Mouse (Mus musculus): ENCODE data around the gene Sepsecs.
"Not testable (repeated sequence)": the region's sequence is repeated elsewhere in the genome, so short reads cannot be mapped to it uniquely, and the experiment has no call there.

The Sepsecs gene

DNA sequence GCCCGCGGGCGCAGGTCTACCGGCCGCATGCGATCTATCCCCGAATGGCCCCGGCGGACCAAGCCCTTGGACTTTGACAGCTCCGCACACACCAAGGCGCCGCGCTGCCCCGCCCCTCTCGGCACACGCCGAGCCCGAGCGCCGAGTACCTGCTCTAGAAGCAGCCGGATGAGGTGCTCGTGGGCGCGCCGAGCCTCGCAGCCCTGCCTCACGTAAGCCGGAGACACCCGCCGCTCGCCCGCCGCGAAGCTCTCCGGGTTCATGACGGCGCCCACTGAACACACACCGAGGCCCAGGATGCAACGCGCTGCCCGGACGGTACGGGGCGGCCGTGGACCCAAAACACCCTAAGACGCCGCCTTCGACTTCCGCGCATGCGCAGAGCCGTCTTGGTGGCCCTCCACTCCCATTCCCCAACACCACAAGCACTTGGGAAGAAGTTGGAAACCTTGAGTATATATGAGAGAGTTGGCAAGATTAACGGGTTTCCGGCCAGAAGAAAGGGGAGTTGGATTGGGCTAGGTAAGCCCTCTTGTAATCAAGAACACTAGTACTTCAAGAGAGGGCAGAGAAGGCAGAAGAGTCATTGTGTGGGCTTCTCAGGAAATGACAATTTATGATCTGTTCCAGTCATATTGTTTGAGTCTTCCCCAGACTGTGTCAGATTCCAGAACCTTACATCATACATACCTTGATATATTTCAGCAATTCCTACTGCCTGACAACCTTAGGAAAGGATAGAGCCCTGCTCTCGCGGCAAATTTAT, at the start of gene Sepsecs:
Gene Sepsecs, minus strand, starts transcription at position 283 of the 766 bp plus-strand sequence.
- DNase-seq, result peak; percentile 90

DNA sequence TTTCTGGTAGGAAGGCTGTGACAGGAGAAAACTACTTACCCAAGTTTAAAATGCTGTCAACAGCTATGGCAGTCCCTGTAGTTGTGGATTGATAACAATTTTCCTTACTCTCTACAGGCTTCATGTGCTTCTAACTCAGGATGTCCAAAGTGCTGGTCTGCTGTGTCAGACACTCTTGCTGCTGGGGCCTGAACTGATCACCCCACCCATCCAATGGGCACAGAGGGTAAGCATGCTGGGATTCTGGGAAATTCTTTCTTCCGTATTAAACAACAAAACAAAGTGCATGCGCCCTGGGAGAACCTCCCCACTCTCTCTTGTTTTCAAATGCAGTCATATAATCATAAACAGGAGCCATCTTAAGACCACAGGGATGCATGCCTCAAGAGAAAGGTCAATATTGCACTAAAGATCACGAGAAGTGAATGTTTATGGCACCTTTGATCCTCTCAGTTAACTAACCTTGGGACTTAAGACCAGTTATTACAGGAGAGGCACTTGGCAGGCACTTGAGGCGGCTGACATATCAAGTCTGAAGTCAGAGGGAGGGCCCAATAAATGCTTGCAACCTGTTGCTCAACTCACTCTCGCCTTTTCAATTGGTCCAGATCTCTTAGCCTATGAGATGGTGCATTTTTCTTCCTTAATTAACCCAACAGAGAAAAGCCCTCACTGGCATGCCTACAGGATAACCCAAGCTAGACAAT, 47.4 kb upstream of the Sepsecs start:
- no peak for DNase-seq

DNA sequence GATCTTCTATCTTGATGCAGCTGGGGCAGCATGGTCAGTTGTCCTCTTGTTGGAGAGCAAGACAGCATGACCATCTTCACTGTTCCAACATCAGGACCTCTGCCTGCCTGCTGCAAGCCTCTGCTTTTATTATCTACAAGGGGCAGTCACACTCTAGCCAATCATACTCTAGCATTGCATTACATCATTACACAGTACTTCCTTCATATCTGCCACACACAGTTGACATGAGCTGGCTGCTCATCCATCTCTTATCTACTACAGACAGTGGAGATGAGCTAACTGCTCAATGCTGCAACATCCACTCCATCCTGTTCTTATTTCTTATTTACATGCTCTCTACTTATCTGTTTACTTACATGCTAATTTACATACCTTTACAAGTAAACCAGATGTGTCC, 43.2 kb upstream of the Sepsecs start:
- no peak for DNase-seq

DNA sequence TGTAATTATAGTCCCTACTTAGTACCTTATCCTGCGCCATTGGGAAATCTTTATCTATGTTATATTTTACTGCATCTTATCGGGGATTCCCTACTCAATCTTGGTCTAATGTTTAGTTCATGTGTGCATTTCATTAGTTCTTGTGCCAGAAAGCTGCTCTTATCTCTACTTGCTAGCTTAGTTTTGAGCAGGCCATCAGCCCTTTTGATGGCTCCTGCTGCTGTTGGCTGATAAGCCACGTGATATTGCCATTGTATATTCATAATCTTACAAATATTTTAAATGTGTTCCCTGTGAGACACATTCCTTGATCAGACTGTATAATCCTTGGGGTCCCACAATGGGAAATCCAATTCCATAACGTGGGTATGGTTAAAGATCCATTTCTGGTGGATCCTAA, 35.1 kb upstream of the Sepsecs start:
- no peak for DNase-seq

DNA sequence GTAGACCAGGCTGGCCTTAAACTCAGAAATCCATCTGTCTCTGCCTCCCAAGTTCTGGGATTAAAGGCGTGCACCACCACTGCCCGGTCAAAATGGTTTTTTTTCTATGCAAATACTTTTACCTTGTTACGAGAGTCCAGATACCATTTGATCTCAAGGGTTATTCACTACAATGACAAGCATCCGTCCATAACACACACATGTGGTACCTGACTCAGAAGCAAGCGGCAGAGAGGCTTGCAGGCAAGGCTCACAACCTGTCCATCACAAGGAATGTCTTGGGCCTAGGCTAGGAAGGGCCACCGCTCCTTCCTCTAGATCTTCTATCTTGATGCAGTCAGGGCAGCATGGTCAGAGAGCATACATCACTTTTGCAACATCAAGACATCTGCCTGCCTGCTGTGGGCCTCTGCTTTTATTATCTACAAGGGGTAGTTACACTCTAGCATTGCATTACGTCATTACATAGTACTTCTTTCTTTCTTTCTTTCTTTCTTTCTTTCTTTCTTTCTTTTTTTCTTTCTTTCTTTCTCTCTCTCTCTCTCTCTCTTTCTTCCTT, 28.5 kb upstream of the Sepsecs start:
- DNase-seq, result not testable (repeated sequence)

DNA sequence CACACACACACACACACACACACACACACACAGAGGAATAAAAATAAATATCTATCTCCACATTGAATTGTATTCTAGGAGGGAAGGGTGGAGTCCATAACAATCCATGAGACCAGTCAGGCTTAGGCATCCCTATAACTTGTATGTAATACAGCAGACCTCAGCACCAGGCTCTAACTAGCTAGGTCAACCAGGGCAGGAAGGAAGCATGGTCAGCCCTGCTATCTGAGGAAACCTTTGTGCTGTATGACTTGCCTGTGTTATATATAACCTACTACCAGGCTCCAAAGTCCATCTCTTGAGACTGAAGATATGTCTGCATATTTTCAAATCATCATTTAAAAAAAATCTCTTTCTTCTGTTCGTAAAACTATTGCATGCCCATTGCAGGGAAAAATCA, 27.8 kb upstream of the Sepsecs start:
- no peak for DNase-seq

DNA sequence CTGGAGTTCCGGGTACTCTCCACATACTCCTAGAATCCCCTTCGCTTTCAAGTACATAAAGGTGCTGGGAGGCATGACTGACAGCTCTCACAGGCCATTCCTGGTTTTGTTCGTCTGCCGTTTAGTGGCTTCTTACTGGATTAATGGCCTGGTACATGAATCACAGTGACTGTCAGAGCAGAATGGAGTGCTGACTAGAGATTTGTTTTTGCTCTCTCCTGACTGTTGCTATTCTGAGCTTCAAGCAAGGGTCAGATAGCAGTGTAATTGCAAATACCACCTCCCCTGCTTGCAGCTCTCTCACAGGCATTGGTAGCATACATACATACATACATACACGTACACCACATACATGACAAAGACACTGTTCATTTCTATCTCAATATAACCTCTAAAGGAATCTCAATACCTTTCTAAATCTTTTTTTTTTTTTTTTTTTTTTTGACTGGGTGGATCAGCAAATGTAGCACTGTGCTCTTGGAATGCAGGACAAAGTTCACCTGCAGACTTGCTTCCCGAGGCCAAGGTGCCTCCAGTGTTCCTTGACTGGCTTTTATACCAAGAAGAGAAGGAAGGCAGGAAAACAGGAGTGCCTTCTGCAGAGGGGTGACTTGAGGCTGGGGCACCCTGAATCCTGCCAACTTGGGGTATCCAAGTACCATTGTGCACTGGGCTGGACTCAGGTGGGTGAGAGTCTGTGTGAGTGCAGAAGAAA, 18.4 kb upstream of the Sepsecs start:
- DNase-seq, result no peak

DNA sequence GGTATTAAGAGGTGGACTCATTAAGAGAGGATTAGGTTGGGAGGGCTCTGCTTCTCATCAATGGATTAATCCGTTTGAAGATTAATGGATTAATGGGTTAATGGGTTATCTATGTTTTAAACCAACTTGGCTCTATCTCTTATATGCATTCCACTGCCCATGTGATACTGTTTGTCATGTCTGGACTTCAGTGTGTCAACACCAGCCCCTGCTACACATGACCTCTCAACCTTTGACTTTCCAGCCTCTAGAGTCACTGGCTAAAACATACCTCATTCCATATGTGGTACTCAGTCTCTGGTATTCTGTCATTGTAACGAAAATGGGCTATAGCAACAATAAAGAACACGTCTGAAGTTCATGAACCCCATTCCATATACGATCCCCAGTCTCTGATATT, 11.6 kb upstream of the Sepsecs start:
- DNase-seq, result no peak

DNA sequence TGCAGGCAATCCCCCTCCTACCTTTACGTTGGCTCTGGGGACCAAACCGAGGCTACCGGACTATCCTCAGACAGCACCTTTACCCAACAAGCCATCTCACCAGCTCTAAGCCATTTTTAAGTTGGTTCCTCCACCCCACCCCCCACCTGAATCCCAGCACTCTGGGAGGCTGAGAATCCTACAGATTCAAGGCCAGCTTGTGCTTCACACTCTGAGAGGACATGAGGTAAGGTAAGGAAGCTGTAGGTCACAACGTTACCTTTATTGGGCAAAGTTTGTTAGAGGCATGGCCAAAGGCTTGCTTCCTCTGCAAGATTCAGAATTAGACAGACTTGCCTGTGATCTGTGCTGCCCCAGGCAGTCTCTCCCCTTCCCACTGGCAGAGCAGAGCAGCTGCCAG, 10.7 kb upstream of the Sepsecs start:
- DNase-seq, result no peak

DNA sequence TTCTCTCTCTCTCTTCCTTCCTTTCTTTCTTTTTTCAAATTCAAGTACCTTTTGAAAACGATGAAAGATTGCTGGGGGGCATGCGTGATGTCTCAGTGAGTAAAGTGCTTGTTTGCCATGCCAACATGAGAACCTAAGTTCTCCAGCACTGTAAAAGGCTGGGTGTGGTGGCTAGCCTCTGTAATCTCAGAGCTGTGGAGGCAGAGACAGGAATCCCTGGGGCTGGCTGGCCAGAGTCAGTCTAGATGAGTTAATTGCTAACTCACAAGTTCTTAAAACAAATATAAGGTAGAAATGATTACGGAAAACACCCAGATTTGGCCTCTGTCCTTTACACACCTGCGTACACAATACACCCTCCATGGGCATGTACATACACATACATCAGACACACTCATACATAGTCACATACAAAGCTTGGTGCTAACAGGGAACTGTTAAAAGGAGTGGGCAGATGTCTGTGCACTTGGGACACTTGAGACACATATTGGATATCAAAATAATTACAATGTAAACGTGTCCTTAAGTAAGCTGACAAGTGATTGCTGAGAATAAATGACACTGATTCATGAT, 9.1 kb upstream of the Sepsecs start:
- no peak for DNase-seq

DNA sequence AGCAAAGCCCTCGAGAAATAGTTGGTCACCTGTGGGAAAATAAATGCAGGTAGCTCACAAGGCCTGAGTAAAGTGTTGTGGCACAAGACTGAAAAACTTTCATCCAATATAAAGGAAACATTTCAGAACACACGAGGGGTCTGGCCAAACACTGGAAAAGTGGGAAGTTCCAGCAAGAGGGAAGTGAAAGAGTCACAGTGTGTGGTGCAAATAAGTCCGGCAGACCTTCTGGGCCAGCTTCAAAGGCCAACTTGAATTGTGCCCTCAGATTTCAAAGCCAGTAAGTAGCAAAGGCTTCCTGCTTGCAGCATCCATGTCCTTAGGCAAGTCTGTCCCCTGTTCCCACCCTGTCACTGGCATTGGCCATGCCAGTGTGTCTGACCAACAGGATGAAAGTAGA, 7.6 kb upstream of the Sepsecs start:
- no peak for DNase-seq

DNA sequence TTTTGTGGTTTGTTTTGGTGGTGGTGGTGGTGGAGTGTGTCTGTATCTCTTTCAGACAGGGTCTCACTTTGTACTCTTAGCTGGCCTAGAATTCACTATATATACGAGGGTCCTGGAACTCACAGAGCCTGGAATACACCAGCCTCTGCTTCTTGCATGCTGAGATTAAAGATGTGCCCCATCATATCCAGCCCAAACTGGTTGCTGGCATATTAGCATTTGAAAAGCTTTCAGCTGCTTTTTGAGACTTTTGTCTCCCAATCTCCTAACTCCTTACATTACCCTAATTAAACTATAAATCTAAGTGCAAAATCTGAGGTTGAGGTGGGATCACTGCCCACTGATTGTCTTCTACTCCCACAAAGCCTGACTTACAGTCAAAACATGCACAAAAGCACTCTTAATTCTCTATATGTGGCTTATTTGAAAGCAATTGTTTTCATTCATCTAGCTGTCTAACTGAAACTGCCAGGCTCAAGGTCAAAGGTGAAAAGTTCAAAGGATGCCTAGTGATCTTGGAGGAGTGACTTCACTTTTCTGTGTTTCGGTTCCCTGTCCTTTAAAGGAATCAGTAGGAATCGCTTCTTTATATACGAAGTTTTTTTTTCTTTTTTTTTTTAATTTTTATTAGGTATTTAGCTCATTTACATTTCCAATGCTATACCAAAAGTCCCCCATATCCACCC, 5.0 kb upstream of the Sepsecs start:
- no peak for DNase-seq

DNA sequence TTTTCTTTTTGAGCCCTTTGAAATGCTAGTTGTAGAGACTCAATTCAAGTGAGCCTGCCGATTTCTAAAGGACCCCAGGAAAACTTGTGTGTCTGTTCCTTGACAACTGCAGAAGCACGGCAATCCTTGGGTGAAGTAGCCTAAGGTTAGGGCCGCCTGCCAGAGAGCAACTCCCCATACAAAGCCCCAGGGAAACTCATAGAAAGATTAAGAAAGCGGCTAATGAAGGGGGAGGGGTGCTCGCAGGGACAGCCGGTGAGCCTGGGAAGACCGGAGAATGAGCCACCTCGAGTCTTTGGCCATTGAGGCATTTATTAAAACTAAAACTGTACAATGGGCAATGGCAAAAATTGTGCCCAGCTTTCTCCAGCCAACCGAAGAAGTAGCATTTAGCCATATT, 3.8 kb upstream of the Sepsecs start:
- DNase-seq, result no peak

DNA sequence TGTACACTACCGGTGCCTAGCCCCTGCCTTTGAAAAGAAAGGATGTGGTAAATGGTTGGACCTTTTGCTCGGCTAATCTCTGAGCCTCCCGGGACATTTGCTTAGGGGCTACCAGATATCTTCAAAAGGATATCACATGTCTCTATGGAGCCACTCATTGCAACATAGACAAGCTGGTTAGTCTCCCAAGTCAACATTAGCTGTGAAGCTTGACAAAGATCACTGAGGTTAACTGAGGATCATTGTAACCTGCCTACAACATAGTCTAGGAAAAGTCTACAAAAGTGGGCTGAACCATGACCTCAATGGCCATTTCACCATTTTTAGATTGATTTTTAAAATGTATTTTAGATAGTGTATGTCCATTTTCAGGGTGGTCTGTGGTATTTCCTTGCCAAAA, 1.2 kb upstream of the Sepsecs start:
- DNase-seq, result no peak

DNA sequence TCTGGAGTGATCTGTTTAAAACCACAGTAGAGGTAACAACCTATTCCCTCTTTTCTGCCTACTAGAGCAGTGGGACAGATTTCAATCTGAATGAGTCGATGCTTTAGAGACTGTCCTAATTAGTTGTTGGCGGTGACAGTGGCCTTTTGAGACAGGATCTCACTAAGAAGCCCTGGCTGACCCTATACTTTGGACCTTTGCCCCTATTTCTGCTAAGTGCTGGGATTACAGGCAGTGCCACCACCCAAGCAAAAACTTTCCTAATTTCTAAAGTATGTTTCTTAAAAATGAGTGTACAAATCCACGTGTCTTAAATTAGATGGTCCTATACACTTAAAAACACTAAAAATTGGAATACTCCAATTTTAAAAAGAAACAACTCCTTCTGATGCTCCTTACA, 2.7 kb downstream of the Sepsecs start:
- DNase-seq, result no peak

DNA sequence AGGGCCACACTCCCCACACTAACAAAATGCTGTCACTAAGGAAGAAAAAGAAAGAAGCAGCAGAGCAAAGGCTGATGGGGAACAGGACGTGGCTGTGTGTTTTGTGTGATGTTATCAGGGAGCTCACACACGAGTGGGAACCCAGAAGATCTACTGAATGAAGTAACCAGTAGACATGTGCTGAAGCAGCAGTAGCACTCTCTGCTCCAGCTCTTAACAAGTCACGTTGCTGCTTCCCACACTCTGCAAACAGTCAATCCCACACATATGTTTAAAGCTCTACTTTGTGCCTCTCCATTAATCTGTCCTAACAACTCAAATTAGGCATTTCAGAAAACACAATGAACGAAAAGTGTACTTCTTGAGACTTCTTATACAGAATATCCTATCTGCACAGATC, 11.6 kb downstream of the Sepsecs start:
- no peak for DNase-seq

DNA sequence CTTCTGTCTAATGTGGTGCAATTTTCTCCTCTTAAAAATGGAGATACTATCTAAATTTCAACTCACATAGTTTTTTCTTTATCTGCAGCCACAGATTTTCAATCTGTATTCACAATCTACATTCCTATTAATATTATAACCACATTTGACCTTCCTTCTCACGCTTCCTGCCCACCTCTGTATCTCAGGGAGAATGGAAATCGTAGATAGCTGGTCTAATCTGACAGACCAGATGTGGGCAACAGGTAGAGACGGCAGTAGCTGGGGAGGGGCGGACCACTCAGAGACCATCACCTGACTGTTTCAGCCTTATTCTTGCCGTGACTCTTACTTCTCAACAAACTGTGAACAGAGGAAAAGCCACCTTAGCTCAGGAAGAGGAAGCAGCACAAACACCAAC, 12.2 kb downstream of the Sepsecs start:
- DNase-seq, result no peak

DNA sequence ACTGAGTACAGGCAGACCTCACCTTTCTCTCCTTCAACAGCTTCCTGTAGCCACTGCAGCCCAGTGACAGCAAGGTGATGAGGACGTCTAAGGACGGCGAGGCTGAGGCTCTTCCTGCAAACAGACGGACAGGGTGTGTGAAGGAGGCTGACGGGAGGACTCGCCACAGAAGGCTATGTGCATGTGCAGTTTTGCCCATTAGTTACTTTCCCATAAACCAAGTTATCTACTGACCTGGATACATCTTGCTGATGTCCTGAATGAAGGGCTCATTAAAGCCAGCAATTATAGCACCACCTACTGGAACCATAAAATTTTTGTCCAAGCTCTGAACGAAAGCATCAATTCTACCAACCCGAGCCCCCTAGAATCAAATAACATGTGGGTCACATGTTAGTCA, 13.5 kb downstream of the Sepsecs start:
- DNase-seq, result no peak

DNA sequence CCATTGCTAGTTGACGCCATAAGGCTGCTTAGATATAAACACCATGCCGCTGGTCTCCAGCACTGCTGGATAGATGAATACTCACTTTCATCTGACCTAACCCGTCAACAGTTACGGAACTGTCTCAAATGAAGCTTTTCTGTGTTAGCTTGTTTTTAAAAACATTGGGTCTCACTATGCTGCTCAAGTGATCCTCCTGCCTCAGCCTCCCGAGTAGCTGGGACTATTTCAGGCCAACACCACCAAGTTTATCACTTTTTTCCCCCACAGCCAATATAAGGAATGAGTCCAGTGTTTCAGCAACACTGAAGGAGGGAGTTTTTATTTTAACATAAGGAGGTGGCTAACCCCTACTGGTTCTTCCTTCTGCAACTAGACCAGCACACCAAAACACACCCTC, 14.5 kb downstream of the Sepsecs start:
- no peak for DNase-seq

DNA sequence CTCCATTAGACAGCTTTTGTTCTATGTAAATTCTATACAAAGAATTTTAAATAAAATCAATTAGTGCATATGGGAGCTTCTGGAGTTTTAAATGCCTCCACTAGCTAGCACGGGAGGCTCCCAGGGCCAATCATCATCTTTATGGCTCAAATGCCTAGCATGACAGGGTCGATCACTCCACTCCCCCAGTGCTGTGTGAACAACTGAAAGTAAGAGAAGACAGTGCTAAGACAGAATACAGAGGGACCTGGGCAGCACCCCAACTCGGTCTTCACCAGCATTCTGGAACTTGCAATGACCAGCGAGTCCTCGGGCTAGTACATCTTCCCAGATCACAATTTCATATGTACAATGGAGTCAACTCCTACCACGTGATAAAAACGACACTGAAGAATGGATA, 16.9 kb downstream of the Sepsecs start:
- DNase-seq, result no peak

DNA sequence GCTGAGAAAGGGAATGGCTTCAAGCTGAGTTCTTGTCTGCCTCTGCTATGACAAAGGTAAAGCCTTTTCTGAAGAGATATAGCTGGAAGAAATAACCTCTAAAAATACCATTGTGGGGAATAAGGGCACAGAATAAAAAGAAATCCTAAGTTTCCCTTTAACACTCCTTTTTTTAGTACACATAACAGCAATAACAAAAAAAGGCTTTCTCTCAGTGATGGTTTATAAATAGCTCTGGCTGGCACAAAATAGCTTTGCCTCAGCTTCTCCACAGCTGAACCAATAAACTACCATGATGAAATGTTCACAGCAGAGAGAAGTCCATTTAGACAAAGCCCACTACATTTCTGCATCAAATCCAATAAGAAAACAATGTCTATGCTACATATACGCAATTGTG, 17.4 kb downstream of the Sepsecs start:
- DNase-seq, result no peak

DNA sequence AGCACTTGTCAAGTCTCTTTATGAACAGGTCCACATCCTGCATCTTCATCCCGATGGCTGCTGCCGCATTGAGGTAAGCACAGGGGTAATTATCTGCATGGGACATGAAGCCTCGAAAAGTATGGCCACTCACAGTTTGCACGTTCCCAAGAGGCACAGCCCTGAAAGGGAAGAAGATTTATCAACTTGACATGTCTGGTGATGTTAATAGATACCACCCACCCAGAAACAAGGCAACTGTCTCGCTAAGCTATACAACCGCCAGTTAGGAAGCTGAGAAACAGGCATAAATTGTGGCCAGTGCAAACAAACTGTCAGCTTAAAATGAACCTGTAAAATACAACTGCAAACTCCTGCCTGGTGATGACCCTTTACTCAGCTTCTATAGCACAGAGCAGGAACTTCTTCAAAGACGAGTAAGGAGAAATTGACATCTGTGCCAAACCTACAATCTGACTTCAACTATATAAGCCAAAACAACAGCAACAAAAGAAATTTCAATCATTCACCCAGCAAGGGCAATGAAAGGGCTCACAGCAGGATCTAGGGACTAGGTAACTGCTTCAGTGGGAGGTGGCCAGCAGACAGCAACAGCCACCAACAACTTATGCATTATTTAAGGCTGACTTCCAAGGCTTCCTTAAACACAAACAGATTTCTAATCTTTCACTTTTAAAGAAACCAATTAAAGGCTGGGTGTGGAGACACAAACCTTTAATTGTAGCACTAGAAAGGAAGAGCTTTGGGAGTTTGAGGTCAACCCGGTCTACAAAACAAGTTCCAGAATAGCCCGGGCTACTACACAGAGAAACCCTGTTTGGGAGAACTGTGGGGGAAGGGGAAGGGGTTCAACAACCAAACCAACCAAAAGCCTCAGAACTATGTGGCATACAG, 25.3 kb downstream of the Sepsecs start:
- DNase-seq, result no peak
